Mouse (Mus musculus): Measurements from ENCODE around the gene Usp7. TPM values are rescaled to one million over a fixed set of nuclear protein-coding genes. Genes with fewer than 3 reads are reported as not detected.

The Usp7 gene
- polyA plus RNA-seq, 1 experiment from 2014 or later, result 38.8 TPM

- H3K36me3 ChIP-seq (ENCODE audit: control insufficient read depth, insufficient read depth, low read length), result peaks cover 3% of the 10 kb centered on the region; the same call in 1 of the 2 replicates
- 11% methylated on average over 32 of the region's 33 CpGs for WGBS
- peak overlapping the region; percentile 92 for H3K27ac ChIP-seq (ENCODE audit: low read depth, low read length)
- peak overlapping the region; percentile 89 for H3K4me2 ChIP-seq (ENCODE audit: low read depth)
- H3K4me1 ChIP-seq (ENCODE audit: control insufficient read depth, insufficient read depth, low read length), result peaks cover 9% of the 10 kb centered on the region
- H3K27me3 ChIP-seq (ENCODE audit: control insufficient read depth, insufficient read depth, low read length), result no peaks in the 10 kb centered on the region
- peak overlapping the region; percentile 87 for H3K4me3 ChIP-seq (ENCODE audit: low read depth, low read length)
- ATAC-seq (ENCODE audit: insufficient read depth, low FRiP score, low TSS enrichment) (peak; percentile 60), DNase-seq (ENCODE audit: low spot score) (no peak)
- no peaks in the 10 kb centered on the region for H3K9me3 ChIP-seq (ENCODE audit: control insufficient read depth, low read length)
- H3K9ac ChIP-seq (ENCODE audit: low read length), result peak overlapping the region; percentile 69
Measured at GRCm38 (mm10) chr16:8828636-8829563, 36.8 kb upstream of the Usp7 start.

- WGBS, result 86% methylated on average over 7 of the region's 7 CpGs
- DNase-seq (ENCODE audit: low spot score) (no peak), ATAC-seq (ENCODE audit: insufficient read depth, low FRiP score, low TSS enrichment) (no peak)
- H3K27ac ChIP-seq (ENCODE audit: low read depth, low read length), result no peak overlapping the region
- H3K4me2 ChIP-seq (ENCODE audit: low read depth), result no peak overlapping the region
- H3K9ac ChIP-seq (ENCODE audit: low read length), result no peak overlapping the region
- H3K36me3 ChIP-seq (ENCODE audit: control insufficient read depth, insufficient read depth, low read length), result peaks cover 1% of the 10 kb centered on the region; the same call in 1 of the 2 replicates
- no peak overlapping the region for H3K4me3 ChIP-seq (ENCODE audit: low read depth, low read length)
- no peaks in the 10 kb centered on the region for H3K27me3 ChIP-seq (ENCODE audit: control insufficient read depth, insufficient read depth, low read length)
- no peaks in the 10 kb centered on the region for H3K9me3 ChIP-seq (ENCODE audit: control insufficient read depth, low read length)
- H3K4me1 ChIP-seq (ENCODE audit: control insufficient read depth, insufficient read depth, low read length), result peaks cover 9% of the 10 kb centered on the region
Measured at GRCm38 (mm10) chr16:8827366-8827765, 35.3 kb upstream of the Usp7 start.

DNA sequence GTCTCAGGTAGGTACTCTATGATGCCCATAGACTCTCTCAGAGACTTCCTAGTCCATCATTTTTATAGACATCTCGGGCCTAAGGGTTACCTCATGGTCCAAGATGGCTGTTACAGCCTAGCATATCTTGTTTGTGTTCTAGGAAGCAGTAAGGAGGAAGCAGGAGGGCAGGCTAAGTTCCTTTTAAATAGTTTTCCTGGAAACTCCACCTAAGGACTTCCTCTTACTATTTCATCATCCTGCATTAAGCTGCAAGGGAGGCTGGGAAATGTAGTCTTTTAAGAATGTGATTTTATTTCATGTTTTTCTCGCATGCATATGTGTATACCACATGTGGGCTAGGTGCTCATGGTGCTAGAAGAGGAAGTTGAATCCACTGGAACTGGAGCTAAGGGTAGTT, 31.6 kb upstream of the Usp7 start:
- Histone ChIP-seq H3K27me3 (ENCODE audit: control insufficient read depth, insufficient read depth, low read length) (no peaks in the 10 kb centered on the region), H3K9ac (ENCODE audit: low read length) (no peak overlapping the region), H3K4me3 (ENCODE audit: low read depth, low read length) (no peak overlapping the region), H3K36me3 (ENCODE audit: control insufficient read depth, insufficient read depth, low read length) (no peaks in the 10 kb centered on the region), H3K9me3 (ENCODE audit: control insufficient read depth, low read length) (no peaks in the 10 kb centered on the region), H3K4me1 (ENCODE audit: control insufficient read depth, insufficient read depth, low read length) (no peaks in the 10 kb centered on the region), H3K27ac (ENCODE audit: low read depth, low read length) (no peak overlapping the region), H3K4me2 (ENCODE audit: low read depth) (no peak overlapping the region)
- WGBS, result 75% methylated on average over 2 of the region's 2 CpGs
- ATAC-seq (ENCODE audit: insufficient read depth, low FRiP score, low TSS enrichment) (no peak), DNase-seq (ENCODE audit: low spot score) (no peak)

DNA sequence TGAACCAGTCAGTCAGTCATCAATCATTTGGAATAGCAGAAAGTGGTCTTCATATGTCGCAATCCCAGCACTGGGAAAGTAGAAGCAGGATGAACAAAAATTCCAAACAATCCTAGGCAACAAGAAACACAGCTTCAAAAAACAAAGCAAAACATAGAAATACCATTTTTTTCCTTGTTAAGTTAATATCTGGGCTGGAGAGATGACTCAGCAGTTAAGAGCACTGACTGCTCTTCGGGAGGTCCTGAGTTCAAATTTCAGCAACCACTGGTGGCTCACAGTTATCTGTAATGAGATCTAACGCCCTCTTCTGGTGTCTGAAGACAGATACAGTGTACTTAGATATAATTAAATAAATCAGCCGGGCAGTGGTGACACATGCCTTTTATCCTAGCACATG, 30.5 kb upstream of the Usp7 start:
- WGBS, result 81% methylated on average over 4 of the region's 4 CpGs
- no peaks in the 10 kb centered on the region for H3K36me3 ChIP-seq (ENCODE audit: control insufficient read depth, insufficient read depth, low read length)
- no peaks in the 10 kb centered on the region for H3K9me3 ChIP-seq (ENCODE audit: control insufficient read depth, low read length)
- no peaks in the 10 kb centered on the region for H3K4me1 ChIP-seq (ENCODE audit: control insufficient read depth, insufficient read depth, low read length)
- DNase-seq (ENCODE audit: low spot score) (no peak), ATAC-seq (ENCODE audit: insufficient read depth, low FRiP score, low TSS enrichment) (no peak)
- no peak overlapping the region for H3K9ac ChIP-seq (ENCODE audit: low read length)
- no peak overlapping the region for H3K27ac ChIP-seq (ENCODE audit: low read depth, low read length)
- H3K27me3 ChIP-seq (ENCODE audit: control insufficient read depth, insufficient read depth, low read length), result no peaks in the 10 kb centered on the region
- no peak overlapping the region for H3K4me2 ChIP-seq (ENCODE audit: low read depth)
- H3K4me3 ChIP-seq (ENCODE audit: low read depth, low read length), result no peak overlapping the region

DNA sequence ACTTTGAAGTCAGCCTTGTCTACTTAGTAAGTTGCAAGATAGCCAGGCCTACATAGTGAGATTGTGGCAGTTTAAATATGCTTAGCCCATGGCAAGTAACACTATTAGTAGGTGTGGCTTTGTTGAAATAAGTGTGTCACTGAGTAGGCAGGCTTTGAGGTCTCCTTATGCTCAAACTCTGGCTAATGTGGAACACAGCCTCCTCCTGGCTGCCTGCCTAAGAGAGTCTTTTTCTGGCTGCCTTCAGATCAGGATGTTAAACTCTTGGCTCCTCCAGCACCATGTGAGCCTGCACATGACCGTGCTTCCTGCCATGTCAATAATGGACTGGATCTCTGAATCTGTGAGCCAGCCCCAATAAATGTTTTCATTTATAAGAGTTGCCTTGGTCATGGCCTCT, 29.3 kb upstream of the Usp7 start:
- no peaks in the 10 kb centered on the region for H3K9me3 ChIP-seq (ENCODE audit: control insufficient read depth, low read length)
- no peak overlapping the region for H3K9ac ChIP-seq (ENCODE audit: low read length)
- no peak for DNase-seq (ENCODE audit: low spot score)
- no peak overlapping the region for H3K4me2 ChIP-seq (ENCODE audit: low read depth)
- H3K36me3 ChIP-seq (ENCODE audit: control insufficient read depth, insufficient read depth, low read length), result no peaks in the 10 kb centered on the region
- no peak overlapping the region for H3K4me3 ChIP-seq (ENCODE audit: low read depth, low read length)
- no peak overlapping the region for H3K27ac ChIP-seq (ENCODE audit: low read depth, low read length)
- no peaks in the 10 kb centered on the region for H3K4me1 ChIP-seq (ENCODE audit: control insufficient read depth, insufficient read depth, low read length)
- WGBS, result 88% methylated on average over 1 of the region's 1 CpGs
- H3K27me3 ChIP-seq (ENCODE audit: control insufficient read depth, insufficient read depth, low read length), result no peaks in the 10 kb centered on the region
- ATAC-seq (ENCODE audit: insufficient read depth, low FRiP score, low TSS enrichment), result no peak

DNA sequence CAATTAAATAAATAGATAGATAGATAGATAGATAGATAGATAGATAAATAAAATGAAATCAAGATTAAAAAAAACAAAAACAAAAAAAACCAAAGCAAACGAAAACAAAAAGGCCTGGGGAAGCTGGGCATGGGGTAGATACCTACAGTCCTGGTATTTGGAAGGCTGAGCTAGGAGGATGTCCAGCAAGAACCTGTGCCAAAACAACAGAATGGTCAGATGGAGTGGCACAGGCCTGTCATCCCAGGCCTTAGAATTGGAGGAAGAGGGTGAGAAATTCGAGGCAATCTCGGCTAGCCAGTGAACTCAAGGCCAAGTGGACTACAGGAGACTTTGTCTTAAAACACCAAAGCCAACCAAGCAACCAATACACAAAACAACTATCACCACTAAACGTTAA, 25.8 kb upstream of the Usp7 start:
- Histone ChIP-seq H3K4me2 (ENCODE audit: low read depth) (no peak overlapping the region), H3K4me3 (ENCODE audit: low read depth, low read length) (no peak overlapping the region), H3K27me3 (ENCODE audit: control insufficient read depth, insufficient read depth, low read length) (no peaks in the 10 kb centered on the region), H3K9ac (ENCODE audit: low read length) (no peak overlapping the region), H3K9me3 (ENCODE audit: control insufficient read depth, low read length) (no peaks in the 10 kb centered on the region), H3K27ac (ENCODE audit: low read depth, low read length) (no peak overlapping the region), H3K4me1 (ENCODE audit: control insufficient read depth, insufficient read depth, low read length) (no peaks in the 10 kb centered on the region), H3K36me3 (ENCODE audit: control insufficient read depth, insufficient read depth, low read length) (no peaks in the 10 kb centered on the region)
- ATAC-seq (ENCODE audit: insufficient read depth, low FRiP score, low TSS enrichment) (no peak), DNase-seq (ENCODE audit: low spot score) (no peak)
- 84% methylated on average over 4 of the region's 4 CpGs for WGBS

DNA sequence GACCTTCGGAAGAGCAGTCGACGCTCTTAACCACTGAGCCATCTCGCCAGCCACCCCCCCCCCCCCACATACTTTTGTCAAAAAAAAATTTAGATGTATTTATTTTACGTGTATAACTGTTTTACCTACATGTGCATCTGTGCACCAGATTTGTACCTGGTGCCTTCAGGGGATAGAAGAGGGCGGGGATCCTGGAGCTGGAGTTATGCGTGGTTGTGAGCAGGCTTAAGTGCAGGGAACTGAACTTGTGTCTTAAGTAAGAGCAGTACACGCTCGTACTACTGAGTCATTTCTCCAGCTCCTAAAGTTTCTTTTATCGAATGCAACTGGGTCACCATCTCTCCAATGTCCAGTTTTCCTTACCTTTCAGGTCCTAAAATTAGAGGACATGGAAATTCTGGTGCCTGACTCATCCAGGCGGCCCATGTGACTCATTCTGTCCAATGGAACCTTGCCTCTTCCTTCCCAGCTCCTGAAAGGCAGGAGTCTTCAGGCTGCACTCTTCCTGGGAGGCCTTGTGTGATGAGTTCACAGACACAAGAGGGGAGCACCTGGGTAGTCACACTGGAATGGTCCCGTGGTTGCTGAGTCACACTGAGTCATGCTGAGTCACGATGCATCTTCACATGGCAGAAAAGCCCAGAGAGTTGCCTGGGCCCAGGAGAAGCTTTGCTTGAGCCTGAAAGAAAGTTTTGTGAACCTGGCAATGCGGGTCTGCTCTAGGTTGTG, 18.5 kb upstream of the Usp7 start:
- no peak for DNase-seq (ENCODE audit: low spot score)
- no peak overlapping the region for H3K4me2 ChIP-seq (ENCODE audit: low read depth)

DNA sequence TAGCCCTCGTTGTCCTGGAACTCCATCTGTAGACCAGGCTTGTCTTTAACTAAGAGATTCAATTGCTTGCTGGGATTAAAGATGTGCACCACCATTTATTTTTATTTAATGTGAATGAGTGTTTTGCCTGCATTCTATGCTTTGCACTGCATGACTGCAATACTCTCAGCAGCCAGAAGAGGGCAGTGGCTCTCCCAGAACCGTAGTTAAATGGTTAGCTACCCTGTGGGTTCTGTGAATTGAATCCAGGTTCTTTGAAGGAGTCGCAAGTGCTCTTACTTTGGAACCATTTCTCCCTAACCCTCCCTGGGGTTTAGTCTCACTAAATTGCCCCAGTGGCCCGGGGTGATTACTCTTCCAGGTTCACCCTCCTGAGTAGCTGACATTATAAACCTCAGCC, 14.6 kb upstream of the Usp7 start:
- no peak overlapping the region for H3K9ac ChIP-seq (ENCODE audit: low read length)
- WGBS, result 18% methylated on average over 4 of the region's 4 CpGs
- no peaks in the 10 kb centered on the region for H3K27me3 ChIP-seq (ENCODE audit: control insufficient read depth, insufficient read depth, low read length)
- DNase-seq (ENCODE audit: low spot score) (peak; percentile 33), ATAC-seq (ENCODE audit: insufficient read depth, low FRiP score, low TSS enrichment) (no peak)
- no peak overlapping the region for H3K4me3 ChIP-seq (ENCODE audit: low read depth, low read length)
- no peaks in the 10 kb centered on the region for H3K9me3 ChIP-seq (ENCODE audit: control insufficient read depth, low read length)
- no peak overlapping the region for H3K27ac ChIP-seq (ENCODE audit: low read depth, low read length)
- H3K4me1 ChIP-seq (ENCODE audit: control insufficient read depth, insufficient read depth, low read length), result no peaks in the 10 kb centered on the region
- no peaks in the 10 kb centered on the region for H3K36me3 ChIP-seq (ENCODE audit: control insufficient read depth, insufficient read depth, low read length)
- no peak overlapping the region for H3K4me2 ChIP-seq (ENCODE audit: low read depth)

More for the DNA sequence above, 18.5 kb upstream of the Usp7 start:
- Histone ChIP-seq H3K4me1 (ENCODE audit: control insufficient read depth, insufficient read depth, low read length) (no peaks in the 10 kb centered on the region), H3K27ac (ENCODE audit: low read depth, low read length) (no peak overlapping the region), H3K27me3 (ENCODE audit: control insufficient read depth, insufficient read depth, low read length) (no peaks in the 10 kb centered on the region), H3K9me3 (ENCODE audit: control insufficient read depth, low read length) (no peaks in the 10 kb centered on the region), H3K9ac (ENCODE audit: low read length) (no peak overlapping the region), H3K4me3 (ENCODE audit: low read depth, low read length) (no peak overlapping the region), H3K36me3 (ENCODE audit: control insufficient read depth, insufficient read depth, low read length) (no peaks in the 10 kb centered on the region)
- 88% methylated on average over 14 of the region's 14 CpGs for WGBS
- ATAC-seq (ENCODE audit: insufficient read depth, low FRiP score, low TSS enrichment), result no peak

Measured in neural tube, embryonic 11.5 days (tissue).